Mouse (Mus musculus) embryo, embryonic 10.5 days (tissue): ENCODE data around the gene Mctp1.
"Not testable (repeated sequence)": the region's sequence is repeated elsewhere in the genome, so short reads cannot be mapped to it uniquely, and the experiment has no call there.

ENCODE experiments used
- DNase-seq: peaks from one replicate; pipeline ENCODE4 v3.0.0-alpha.2; 2015; ENCODE audit warnings: low spot score

Mctp1 gene

DNA sequence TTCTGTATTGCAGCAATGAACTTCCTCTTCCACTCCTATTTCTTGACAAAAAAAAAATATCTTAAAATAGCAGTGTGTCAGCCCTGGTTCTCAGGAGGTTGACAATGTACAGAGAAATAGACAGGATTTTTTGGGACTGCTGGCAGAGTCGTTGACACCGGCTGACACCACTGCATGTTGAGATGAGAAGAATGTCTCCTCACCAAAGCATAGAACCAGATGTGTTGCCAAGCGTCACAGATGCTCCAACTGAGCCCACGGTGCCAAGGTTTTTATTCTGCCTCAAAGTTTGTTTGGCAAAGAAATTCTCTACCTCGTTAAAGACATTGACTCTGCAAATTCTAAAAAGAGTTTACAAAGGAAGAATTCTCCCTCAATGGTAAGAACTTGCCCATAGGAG lies 548.6 kb downstream of the Mctp1 start:
- DNase-seq = no peak

DNA sequence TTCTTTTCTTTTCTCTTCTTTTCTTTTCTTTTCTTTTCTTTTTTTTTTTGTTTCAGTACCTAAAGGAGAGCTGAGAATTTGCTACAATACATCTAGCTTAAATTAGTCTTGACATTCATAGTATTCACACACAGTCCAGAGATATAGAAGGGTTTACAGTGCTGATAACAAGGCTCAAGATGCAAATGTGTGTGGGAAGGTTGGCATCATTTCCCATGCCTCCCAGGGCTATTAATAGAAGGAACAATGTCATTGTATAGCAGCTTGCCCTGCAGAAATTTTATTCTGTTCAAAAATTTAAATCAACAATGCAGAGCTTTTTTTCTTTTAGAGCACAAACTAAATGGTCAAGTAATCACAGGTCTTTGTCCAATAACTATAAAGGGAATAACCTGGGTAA lies 564.9 kb downstream of the Mctp1 start:
- no peak for DNase-seq

DNA sequence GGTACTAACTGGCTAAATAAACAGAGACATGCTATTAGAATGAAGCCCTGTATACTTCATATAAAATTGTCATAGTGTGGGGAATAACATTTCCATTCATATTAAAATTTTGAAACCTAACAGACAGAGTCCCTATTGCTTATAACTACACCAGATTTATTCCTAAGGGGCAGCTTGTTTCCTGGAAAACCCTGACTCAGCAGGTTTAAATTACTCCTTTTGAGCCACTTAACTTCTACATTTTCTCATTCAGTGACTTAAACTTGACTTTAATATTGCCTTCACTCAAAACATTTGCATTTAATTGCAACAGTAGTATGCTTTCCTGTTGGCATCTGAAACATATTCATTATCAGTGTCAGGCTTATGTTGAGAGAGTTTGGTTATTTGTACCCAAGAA lies 583.3 kb downstream of the Mctp1 start:
- DNase-seq = no peak

DNA sequence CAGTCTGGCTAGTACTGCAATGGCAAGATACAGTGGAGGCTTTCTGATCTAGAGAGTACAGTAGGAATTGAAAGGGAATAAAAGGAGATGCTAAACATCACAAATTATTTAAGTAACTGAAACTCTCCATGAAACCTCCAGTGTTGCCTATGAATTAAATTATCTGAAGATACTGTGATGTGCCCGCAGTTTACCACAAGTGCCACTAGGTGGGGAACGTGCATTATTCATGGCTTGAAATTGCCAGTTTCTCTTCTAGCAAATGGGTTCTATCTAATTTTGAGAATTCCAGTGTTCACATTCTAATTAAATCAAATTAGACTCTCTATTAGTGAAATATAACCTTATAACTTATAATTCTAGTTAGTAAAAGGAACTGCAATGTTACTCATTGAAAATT lies 585.1 kb downstream of the Mctp1 start:
- peak; percentile 85 for DNase-seq

DNA sequence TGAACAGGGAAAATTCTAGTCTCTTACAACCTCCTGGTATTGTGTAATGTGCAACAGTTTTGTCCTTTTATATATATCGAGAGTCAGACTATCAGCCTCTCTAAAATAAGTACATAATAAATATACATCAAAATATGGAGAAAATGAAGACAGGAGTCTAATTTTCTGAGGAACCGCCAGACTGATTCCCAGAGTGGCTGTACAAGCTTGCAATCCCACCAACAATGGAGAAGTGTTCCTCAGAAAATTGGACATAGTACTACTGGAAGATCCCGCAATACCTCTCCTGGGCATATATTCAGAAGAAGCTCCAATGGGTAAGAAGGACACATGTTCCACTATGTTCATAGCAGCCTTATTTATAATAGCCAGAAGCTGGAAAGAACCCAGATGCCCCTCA lies 586.7 kb downstream of the Mctp1 start:
- DNase-seq = not testable (repeated sequence)

DNA sequence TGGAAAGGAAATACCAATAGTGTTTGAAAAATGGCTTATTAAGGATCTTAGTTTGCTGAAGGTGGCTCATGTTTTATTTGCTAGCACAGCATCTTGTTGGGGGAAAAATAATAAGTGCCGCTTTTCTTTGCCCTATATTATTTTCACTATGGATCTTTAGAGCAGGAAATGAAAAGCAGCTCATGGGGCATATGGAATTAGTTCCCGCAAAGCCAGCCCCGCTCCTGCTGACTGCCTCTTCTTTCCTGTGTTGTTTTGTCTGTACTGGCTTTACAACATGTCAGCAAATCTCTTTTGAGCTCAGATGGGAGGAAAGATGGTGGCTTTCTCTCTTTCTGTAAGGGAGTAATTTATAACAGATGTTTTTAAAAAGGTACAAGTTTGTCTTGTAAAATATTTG lies 618.3 kb downstream of the Mctp1 start:
- peak; percentile 48 for DNase-seq

DNA sequence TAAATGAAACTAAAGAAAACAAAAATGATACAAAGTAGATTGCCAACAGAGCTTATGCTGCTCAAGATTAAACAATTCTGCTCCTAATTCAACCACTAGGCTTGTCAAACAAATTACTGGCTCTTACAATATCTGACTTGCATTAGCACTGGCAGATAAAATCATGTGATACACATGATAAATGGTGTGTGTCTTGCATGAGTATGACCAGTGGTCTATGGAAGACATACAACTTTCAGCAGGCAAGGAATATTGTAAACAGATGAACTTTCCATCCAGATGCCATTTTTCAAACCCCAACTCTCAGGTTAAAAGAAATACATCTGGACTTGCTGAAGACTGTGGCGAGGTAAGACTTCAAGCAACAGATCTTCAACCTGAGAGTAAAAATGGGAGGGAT lies 619.3 kb downstream of the Mctp1 start:
- peak; percentile 3 for DNase-seq

DNA sequence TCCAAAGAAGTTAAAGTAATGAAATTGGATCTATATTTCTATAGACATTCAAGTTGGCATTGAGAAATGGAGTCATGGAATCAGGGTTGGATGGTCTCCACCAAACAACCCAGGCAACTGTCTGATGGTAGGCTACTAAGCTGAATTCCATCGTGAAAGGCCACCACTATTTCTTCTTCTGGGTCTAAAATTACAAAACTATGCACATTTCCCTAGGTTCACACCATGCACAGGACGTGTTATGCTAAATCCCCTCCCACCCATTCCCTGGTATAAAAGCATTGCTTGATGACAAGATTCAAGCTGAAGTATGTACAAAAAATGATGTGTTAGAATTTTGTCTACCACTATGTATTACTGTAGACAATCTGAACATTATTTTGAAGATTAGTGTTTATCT lies 634.5 kb downstream of the Mctp1 start:
- no peak for DNase-seq

DNA sequence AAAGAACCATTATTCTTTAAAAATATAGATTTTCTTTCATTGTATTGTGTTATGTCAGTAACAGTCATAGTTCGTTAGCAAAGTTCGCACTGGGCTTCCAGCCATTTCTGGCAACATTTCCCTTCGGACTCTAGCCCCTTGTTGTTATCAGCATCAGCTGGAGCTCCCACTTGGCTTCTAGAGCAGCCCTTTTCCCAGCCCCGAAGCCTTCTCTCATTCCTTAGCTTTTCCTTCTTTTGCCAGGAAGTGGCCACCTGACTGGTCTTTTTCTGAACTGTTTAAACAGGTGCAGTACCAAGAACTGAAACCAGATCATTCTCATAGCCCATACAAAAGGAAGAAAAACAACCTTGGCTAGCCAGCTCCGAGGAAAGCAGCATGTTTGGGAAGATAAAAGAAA lies 645.3 kb downstream of the Mctp1 start:
- DNase-seq = no peak

DNA sequence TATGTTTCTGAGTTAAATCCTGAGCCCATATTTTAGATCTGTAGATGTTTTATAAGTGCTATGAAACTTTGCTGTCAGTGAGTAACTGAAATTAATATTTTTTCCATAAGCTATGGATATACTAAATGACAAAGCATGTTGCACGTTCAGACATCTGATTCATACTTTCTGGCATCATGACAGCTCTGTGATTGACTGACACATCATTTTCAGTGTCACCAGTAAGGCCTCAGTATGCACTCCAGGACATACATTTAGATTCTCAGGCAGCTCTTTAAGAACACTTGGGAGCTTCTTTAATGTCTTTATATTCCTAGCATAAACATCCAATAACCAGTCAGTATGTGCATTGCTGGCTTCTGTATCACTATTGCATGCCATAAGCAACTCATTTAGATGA lies 659.0 kb downstream of the Mctp1 start:
- no peak for DNase-seq

DNA sequence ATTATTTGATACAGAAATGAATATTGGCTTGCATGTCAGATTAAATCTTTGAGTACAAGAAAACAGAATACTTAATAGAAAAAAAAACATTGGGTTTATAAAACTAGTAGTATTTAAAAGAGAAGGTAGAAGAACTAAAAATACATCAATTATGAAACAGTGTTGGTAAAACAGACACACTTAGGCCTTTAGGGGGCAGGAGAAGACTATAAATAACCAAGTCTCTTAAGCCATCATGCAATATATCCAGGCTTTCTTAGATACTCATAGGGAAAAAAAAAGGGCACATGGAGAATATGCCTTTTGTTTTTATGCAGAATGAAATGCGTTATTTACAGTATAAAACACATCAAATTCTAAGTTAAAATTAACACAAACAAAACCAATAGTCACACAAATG lies 661.0 kb downstream of the Mctp1 start:
- peak; percentile 56 for DNase-seq

DNA sequence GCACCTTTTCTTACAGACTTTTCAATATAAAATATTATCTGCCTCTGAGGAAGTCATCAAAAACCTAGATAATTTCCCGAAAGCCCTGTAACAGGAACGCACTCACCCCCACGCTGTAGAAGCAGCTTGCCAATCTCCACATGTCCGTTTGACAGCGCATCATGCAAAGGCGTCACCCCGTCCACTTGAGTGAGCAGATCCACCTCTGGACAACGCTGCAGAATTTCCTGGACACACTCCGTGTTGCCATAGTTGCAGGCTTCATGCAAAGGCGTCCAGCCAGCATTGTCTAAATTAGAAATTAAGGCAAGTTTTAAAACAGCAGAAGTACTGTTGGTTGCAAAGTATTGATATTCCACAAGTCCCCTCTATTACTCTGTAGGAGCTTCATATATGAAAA lies 662.1 kb downstream of the Mctp1 start:
- DNase-seq = no peak

DNA sequence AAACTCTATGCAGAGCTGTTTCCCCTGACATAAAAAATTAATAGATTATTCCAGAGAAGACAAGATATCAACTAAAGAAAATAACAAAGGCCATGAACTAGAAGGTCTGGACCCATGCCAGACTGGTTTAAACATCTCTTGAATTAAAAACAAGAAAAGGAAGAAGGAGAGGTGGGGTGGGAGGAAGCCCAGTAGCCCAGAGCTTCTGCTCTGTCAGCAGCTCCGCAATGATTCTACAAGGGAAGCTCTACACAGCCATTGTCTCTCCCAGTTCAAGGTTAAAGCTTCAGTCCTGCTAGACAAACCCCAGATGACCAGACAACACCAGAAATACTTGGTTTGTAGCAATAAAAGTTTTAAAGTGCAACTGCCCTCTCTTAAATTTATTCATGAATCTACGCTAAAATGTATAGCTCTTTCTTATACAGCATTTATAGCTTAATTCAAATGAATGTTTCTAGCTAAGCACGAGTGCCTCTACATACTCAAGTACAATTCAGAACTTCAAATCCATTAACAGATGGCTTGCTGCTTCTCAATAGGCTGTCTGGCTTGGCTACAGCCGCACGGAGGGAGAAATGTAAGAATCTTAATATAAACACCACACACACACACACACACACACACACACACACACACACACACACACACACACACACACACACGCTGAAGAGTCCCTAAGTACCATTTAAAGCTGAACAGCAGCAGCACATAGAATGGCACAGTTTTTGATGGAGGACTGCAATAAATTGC lies 663.0 kb downstream of the Mctp1 start:
- DNase-seq = no peak

DNA sequence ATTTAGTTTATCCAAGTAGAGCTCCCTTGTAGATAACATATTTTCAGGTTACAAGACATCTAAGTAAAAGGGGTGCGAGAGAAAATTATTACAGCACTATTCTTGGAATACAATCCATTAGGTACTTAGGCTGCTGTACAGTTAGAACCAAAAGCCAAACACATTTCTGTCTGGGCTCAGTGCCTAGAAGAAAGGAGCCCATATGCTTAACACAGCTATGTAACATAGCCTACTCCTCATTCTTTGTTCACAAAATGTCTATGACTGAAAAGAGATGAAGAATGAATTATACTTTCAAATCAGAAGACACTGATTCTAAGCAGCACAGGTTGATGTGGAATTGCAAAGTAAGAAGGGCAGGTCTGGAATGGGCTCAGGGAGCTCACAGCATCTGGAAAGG lies 664.1 kb downstream of the Mctp1 start:
- DNase-seq = no peak

DNA sequence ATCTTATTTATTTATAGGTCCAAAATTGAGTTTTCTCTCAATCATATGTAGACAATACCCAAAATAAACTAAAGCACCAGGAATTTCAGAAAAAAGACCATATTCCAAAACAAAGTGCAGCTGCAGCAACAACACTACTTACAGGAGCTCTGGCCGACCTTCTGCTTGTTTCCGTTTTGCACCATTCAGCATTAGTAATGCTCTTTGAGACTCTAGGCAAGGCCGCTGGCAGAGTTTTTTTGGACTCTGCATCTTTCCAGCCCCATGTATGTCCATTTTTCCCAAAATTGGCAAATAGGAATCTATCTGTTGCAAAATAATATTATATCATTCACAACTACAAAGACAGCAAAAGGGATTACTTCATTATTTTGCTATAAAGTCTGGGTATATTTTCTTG lies 665.4 kb downstream of the Mctp1 start:
- no peak for DNase-seq

DNA sequence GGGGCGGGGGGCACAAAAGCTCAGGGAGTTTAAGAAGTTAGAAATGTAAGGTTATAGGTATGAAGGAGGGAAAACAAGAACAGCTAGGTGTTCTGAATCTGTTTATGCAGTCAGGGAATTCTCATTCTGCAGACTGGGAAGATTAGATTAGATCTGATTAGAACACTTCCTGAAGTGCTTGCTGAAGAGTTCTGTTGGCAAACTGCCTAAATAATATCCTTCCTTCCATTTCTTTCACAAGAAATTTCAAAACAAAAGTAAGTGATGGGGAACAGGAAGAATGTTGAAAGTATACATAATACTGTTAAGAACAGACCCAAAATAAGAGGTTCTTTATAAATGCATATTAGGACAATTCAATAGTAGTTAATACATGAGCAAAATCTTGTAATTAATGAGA lies 678.9 kb downstream of the Mctp1 start:
- DNase-seq = no peak

DNA sequence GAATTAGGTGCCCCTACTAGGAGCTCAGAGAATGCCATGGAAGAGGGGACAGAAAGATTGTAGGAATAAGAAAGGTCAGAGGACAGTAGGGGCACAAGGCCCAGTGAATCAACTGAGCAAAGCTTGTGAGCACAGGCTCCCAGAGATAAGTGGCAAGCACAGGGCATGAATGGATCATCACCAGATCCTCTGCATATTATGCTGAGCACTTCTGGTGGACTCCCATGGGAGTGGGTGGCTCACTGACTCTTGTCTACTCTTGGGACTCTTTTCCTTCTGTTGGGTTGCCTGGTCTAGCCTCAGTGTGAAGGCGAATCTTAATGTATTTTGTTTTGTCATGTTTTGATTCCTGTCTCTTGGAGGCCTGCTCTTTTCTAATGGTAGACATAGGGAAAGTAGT lies 684.5 kb downstream of the Mctp1 start:
- no peak for DNase-seq

DNA sequence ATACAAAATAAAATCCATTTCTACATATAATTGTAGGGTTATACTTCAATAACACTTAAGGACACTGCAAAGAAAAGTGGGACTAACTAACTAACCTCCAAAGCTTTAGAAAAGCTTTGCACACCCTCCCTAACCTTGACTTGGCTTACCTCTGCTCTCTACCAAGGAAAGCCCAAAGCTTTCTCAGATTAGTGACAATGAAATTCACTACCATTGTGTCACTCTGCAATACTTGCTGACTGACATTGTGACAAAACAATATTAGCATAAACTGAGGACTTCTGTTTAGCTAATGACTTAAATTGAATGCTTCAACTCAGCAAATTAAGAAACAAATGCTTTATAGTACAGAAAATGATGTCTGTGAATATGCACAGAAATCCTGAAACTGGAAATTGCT lies 687.7 kb downstream of the Mctp1 start:
- no peak for DNase-seq
